Mouse (Mus musculus) ES-E14 (cell line): Measurements from ENCODE around the gene Ccni. TPM values are rescaled to one million over a fixed set of nuclear protein-coding genes. Genes with fewer than 3 reads are reported as not detected.

Source experiments
- DNase-seq: peaks from one replicate; pipeline ENCODE4 v3.0.0-alpha.2; 2013; ENCODE audit warnings: low read depth, low spot score
- H3K27ac ChIP-seq: 2 replicates; pipeline ENCODE4 v1.5.1; 2012; ENCODE audit warnings: low read depth, mild to moderate bottlenecking, low read length, moderate library complexity, mixed read lengths; ENCODE audit not compliant: poor library complexity, insufficient read depth, severe bottlenecking
- H3K36me3 ChIP-seq: 2 replicates; pipeline ENCODE4 v1.6.1; 2012; ENCODE audit warnings: mild to moderate bottlenecking, low read length, moderate library complexity, mixed read lengths; ENCODE audit not compliant: control insufficient read depth, poor library complexity, insufficient read depth, severe bottlenecking
- H3K4me1 ChIP-seq, 2 experiments: fragments of 150-350 bp in 1 of 2; sonication (generic) in 1 of 2; 2 replicates each; pipeline ENCODE4 v1.6.1; 2012; ENCODE audit warnings: low read length in 2 of 2, mild to moderate bottlenecking in 1 of 2, mixed read lengths in 1 of 2; ENCODE audit not compliant: control insufficient read depth in 2 of 2, insufficient read depth in 2 of 2, poor library complexity in 1 of 2
- H3K4me3 ChIP-seq, 2 experiments: fragments of 150-350 bp in 1 of 2; sonication (generic) in 1 of 2; 2 replicates each; pipeline ENCODE4 v1.5.1; 2012; ENCODE audit warnings: low read length in 2 of 2, low read depth in 1 of 2, mild to moderate bottlenecking in 1 of 2, mixed read lengths in 1 of 2; ENCODE audit not compliant: insufficient read depth in 1 of 2, poor library complexity in 1 of 2, severe bottlenecking in 1 of 2
- H3K9ac ChIP-seq: 2 replicates; pipeline ENCODE4 v1.6.1; 2012; ENCODE audit warnings: low read depth, mild to moderate bottlenecking, low read length, mixed read lengths; ENCODE audit not compliant: poor library complexity, insufficient read depth, severe bottlenecking
- H3K9me3 ChIP-seq: fragments of 150-350 bp; sonication (generic); 2 replicates; pipeline ENCODE4 v1.6.1; 2012; ENCODE audit warnings: low read depth, mild to moderate bottlenecking, low read length; ENCODE audit not compliant: control insufficient read depth, insufficient read depth
- CHD2 ChIP-seq: IDR thresholded peaks from 2 replicates; pipeline ENCODE4 v1.6.1; 2014; ENCODE audit warnings: mild to moderate bottlenecking, low read depth, low read length, inconsistent platforms
- HCFC1 ChIP-seq: IDR thresholded peaks from 2 replicates; pipeline ENCODE4 v1.6.1; 2012; ENCODE audit warnings: low read length, inconsistent platforms, borderline replicate concordance; ENCODE audit not compliant: insufficient read depth
- MAFK ChIP-seq: IDR thresholded peaks from 2 replicates; pipeline ENCODE4 v1.6.1; 2014; ENCODE audit warnings: mild to moderate bottlenecking, low read depth, low read length, inconsistent platforms; ENCODE audit not compliant: insufficient read depth
- ZC3H11A ChIP-seq: IDR thresholded peaks from 2 replicates; pipeline ENCODE4 v1.6.1; 2012; ENCODE audit warnings: low read depth, mild to moderate bottlenecking, inconsistent platforms, low read length, borderline replicate concordance
- ZNF384 ChIP-seq: IDR thresholded peaks from 2 replicates; pipeline ENCODE4 v1.6.1; 2012; ENCODE audit warnings: low read depth, low read length, inconsistent platforms
- in situ Hi-C, 2 experiments: fragments of 600-800 bp; cut with MboI; formaldehyde crosslinking; loops; one replicate each; pipeline ENCODE4 v1.15.1; 2025; ENCODE audit warnings: low sequenced_read_pairs in 2 of 2, inconsistent platforms in 1 of 2; ENCODE audit not compliant: unreplicated experiment in 2 of 2
- total RNA-seq: library from RNA; depleted of rRNA; stranded (reverse); fragments of 300-350 nt; gene quantifications from 2 replicates; pipeline ENCODE4 v1.2.3, GENCODE M21; 2012

Gene Ccni
- total RNA-seq, 1 experiment: 46.5 TPM

GRCm38 (mm10) chr5:93189607-93190006 is 16.7 kb downstream of the Ccni start:
- in situ Hi-C loops: no loop called here
- H3K27ac ChIP-seq: no peak overlapping the region
- H3K36me3 ChIP-seq: peaks cover 20% of the 10 kb centered on the region
- DNase-seq: no peak
- H3K4me3 ChIP-seq: no peak overlapping the region
- H3K4me1 ChIP-seq: no peaks in the 10 kb centered on the region
- no peak overlapping the region for H3K9ac ChIP-seq
- TF ChIP-seq ZC3H11A: no peak
- no peak for TF ChIP-seq CHD2
- no peak for TF ChIP-seq MAFK
- TF ChIP-seq HCFC1: no peak
- TF ChIP-seq ZNF384: no peak
- H3K9me3 ChIP-seq: no peaks in the 10 kb centered on the region

- Histone ChIP-seq H3K9me3 (no peaks in the 10 kb centered on the region), H3K4me3 (no peak overlapping the region), H3K36me3 (peaks cover 30% of the 10 kb centered on the region), H3K4me1 (no peaks in the 10 kb centered on the region), H3K27ac (no peak overlapping the region), H3K9ac (no peak overlapping the region)
- DNase-seq: no peak
- TF ChIP-seq MAFK (no peak), HCFC1 (no peak), CHD2 (no peak), ZNF384 (no peak)
- in situ Hi-C loops: no loop called here
Measured at GRCm38 (mm10) chr5:93184548-93184947, 21.7 kb downstream of the Ccni start.

- no peak overlapping the region for H3K27ac ChIP-seq
- H3K4me1 ChIP-seq: no peaks in the 10 kb centered on the region
- DNase-seq: no peak
- H3K9me3 ChIP-seq: no peaks in the 10 kb centered on the region
- TF ChIP-seq CHD2 (no peak), ZNF384 (no peak), MAFK (no peak), HCFC1 (no peak), ZC3H11A (no peak)
- in situ Hi-C loops: no loop called here
- H3K9ac ChIP-seq: no peak overlapping the region
- no peak overlapping the region for H3K4me3 ChIP-seq
- peaks cover 27% of the 10 kb centered on the region for H3K36me3 ChIP-seq
Measured at GRCm38 (mm10) chr5:93183311-93183710, 23.0 kb downstream of the Ccni start.

- in situ Hi-C loops: no loop called here
- no peak overlapping the region for H3K27ac ChIP-seq
- peak; percentile 19 for DNase-seq
- H3K36me3 ChIP-seq: peaks cover 18% of the 10 kb centered on the region
- TF ChIP-seq MAFK (no peak), ZC3H11A (no peak), CHD2 (no peak), HCFC1 (no peak), ZNF384 (no peak)
- H3K9me3 ChIP-seq: no peaks in the 10 kb centered on the region
- no peaks in the 10 kb centered on the region for H3K4me1 ChIP-seq
- H3K4me3 ChIP-seq: no peak overlapping the region
- H3K9ac ChIP-seq: no peak overlapping the region
Measured at GRCm38 (mm10) chr5:93180252-93180651, 26.0 kb downstream of the Ccni start.

GRCm38 (mm10) chr5:93178616-93179015 is 27.7 kb downstream of the Ccni start:
- no peaks in the 10 kb centered on the region for H3K4me1 ChIP-seq
- H3K4me3 ChIP-seq: no peak overlapping the region
- no peaks in the 10 kb centered on the region for H3K9me3 ChIP-seq
- in situ Hi-C loops: no loop called here
- TF ChIP-seq HCFC1: no peak
- TF ChIP-seq ZNF384: no peak
- TF ChIP-seq MAFK: no peak
- TF ChIP-seq ZC3H11A: no peak
- TF ChIP-seq CHD2: no peak
- H3K36me3 ChIP-seq: peaks cover 19% of the 10 kb centered on the region
- H3K27ac ChIP-seq: no peak overlapping the region
- DNase-seq: no peak
- H3K9ac ChIP-seq: no peak overlapping the region
